Mouse (Mus musculus): ENCODE results near the gene Olfr641. TPM values are rescaled to one million over a fixed set of nuclear protein-coding genes. Genes with fewer than 3 reads are reported as not detected.

Gene Olfr641
- not detected in 2 replicates for polyA plus RNA-seq (2011; ENCODE audit: insufficient read depth, insufficient read length, low replicate concordance, missing spikeins)

GRCm38 (mm10) chr7:104035145-104035544 lies at the start of gene Olfr641:
Gene Olfr641, plus strand, starts transcription at chr7:104035445.
- WGBS: 74% methylated on average over 1 of the region's 1 CpGs
- Histone ChIP-seq H3K4me1 (ENCODE audit: control insufficient read depth, insufficient read depth, low read length) (no peaks in the 10 kb centered on the region), H3K4me3 (replicated peaks; ENCODE audit: control insufficient read depth, low read depth, low read length) (no peak within 1 kb of the TSS), H3K27ac (ENCODE audit: control insufficient read depth, insufficient read depth, low read depth, low read length, poor library complexity) (no peak within 1 kb of the TSS)
- TF ChIP-seq CTCF (IDR thresholded peaks at IDR 0.05; ENCODE audit: control insufficient read depth, insufficient read depth, low read length): no peak
- no peak for TF ChIP-seq POLR2A (IDR thresholded peaks at IDR 0.05; ENCODE audit: borderline replicate concordance, control insufficient read depth, low read depth, low read length)

- H3K27ac ChIP-seq (ENCODE audit: control insufficient read depth, insufficient read depth, low read depth, low read length, poor library complexity): no peak within 1 kb of the TSS
- H3K4me1 ChIP-seq (ENCODE audit: control insufficient read depth, insufficient read depth, low read length): no peaks in the 10 kb centered on the region
- TF ChIP-seq POLR2A (IDR thresholded peaks at IDR 0.05; ENCODE audit: borderline replicate concordance, control insufficient read depth, low read depth, low read length) (no peak), CTCF (IDR thresholded peaks at IDR 0.05; ENCODE audit: control insufficient read depth, insufficient read depth, low read length) (no peak)
- no peak within 1 kb of the TSS for H3K4me3 ChIP-seq (replicated peaks; ENCODE audit: control insufficient read depth, low read depth, low read length)
Measured at GRCm38 (mm10) chr7:103998446-103998845, 36.8 kb upstream of the Olfr641 start, which contains the start of gene Olfr638. Gene Olfr638, plus strand, starts transcription at chr7:103998746.

- no peaks in the 10 kb centered on the region for H3K4me1 ChIP-seq (ENCODE audit: control insufficient read depth, insufficient read depth, low read length)
- no peak overlapping the region for H3K4me3 ChIP-seq (replicated peaks; ENCODE audit: control insufficient read depth, low read depth, low read length)
- no peak for TF ChIP-seq POLR2A (IDR thresholded peaks at IDR 0.05; ENCODE audit: borderline replicate concordance, control insufficient read depth, low read depth, low read length)
- no peak for TF ChIP-seq CTCF (IDR thresholded peaks at IDR 0.05; ENCODE audit: control insufficient read depth, insufficient read depth, low read length)
- H3K27ac ChIP-seq (ENCODE audit: control insufficient read depth, insufficient read depth, low read depth, low read length, poor library complexity): no peak overlapping the region
Measured at GRCm38 (mm10) chr7:103999124-103999523, 36.1 kb upstream of the Olfr641 start.

- H3K27ac ChIP-seq (ENCODE audit: control insufficient read depth, insufficient read depth, low read depth, low read length, poor library complexity): no peak within 1 kb of the TSS
- no peaks in the 10 kb centered on the region for H3K4me1 ChIP-seq (ENCODE audit: control insufficient read depth, insufficient read depth, low read length)
- TF ChIP-seq CTCF (IDR thresholded peaks at IDR 0.05; ENCODE audit: control insufficient read depth, insufficient read depth, low read length): no peak
- TF ChIP-seq POLR2A (IDR thresholded peaks at IDR 0.05; ENCODE audit: borderline replicate concordance, control insufficient read depth, low read depth, low read length): no peak
- H3K4me3 ChIP-seq (replicated peaks; ENCODE audit: control insufficient read depth, low read depth, low read length): no peak within 1 kb of the TSS
Measured at GRCm38 (mm10) chr7:104017203-104017602, 18.0 kb upstream of the Olfr641 start, which contains the start of gene Olfr639. Gene Olfr639, minus strand, starts transcription at chr7:104017303.

- Histone ChIP-seq H3K4me3 (replicated peaks; ENCODE audit: control insufficient read depth, low read depth, low read length) (no peak overlapping the region), H3K27ac (ENCODE audit: control insufficient read depth, insufficient read depth, low read depth, low read length, poor library complexity) (no peak overlapping the region), H3K4me1 (ENCODE audit: control insufficient read depth, insufficient read depth, low read length) (no peaks in the 10 kb centered on the region)
- TF ChIP-seq CTCF (IDR thresholded peaks at IDR 0.05; ENCODE audit: control insufficient read depth, insufficient read depth, low read length): no peak
- no peak for TF ChIP-seq POLR2A (IDR thresholded peaks at IDR 0.05; ENCODE audit: borderline replicate concordance, control insufficient read depth, low read depth, low read length)
- 58% methylated on average over 1 of the region's 1 CpGs for WGBS
Measured at GRCm38 (mm10) chr7:104018953-104019352, 16.3 kb upstream of the Olfr641 start.

- Histone ChIP-seq H3K4me3 (replicated peaks; ENCODE audit: control insufficient read depth, low read depth, low read length) (no peak overlapping the region), H3K4me1 (ENCODE audit: control insufficient read depth, insufficient read depth, low read length) (no peaks in the 10 kb centered on the region), H3K27ac (ENCODE audit: control insufficient read depth, insufficient read depth, low read depth, low read length, poor library complexity) (no peak overlapping the region)
- WGBS: 86% methylated on average over 6 of the region's 6 CpGs
- no peak for TF ChIP-seq CTCF (IDR thresholded peaks at IDR 0.05; ENCODE audit: control insufficient read depth, insufficient read depth, low read length)
- no peak for TF ChIP-seq POLR2A (IDR thresholded peaks at IDR 0.05; ENCODE audit: borderline replicate concordance, control insufficient read depth, low read depth, low read length)
Measured at GRCm38 (mm10) chr7:104021651-104022050, 13.6 kb upstream of the Olfr641 start.

GRCm38 (mm10) chr7:104025473-104025872 lies 9.8 kb upstream of the Olfr641 start, which contains the start of gene Olfr640:
Gene Olfr640, minus strand, starts transcription at chr7:104025573.
- H3K27ac ChIP-seq (ENCODE audit: control insufficient read depth, insufficient read depth, low read depth, low read length, poor library complexity): no peak within 1 kb of the TSS
- TF ChIP-seq POLR2A (IDR thresholded peaks at IDR 0.05; ENCODE audit: borderline replicate concordance, control insufficient read depth, low read depth, low read length) (no peak), CTCF (IDR thresholded peaks at IDR 0.05; ENCODE audit: control insufficient read depth, insufficient read depth, low read length) (no peak)
- H3K4me3 ChIP-seq (replicated peaks; ENCODE audit: control insufficient read depth, low read depth, low read length): no peak within 1 kb of the TSS
- H3K4me1 ChIP-seq (ENCODE audit: control insufficient read depth, insufficient read depth, low read length): no peaks in the 10 kb centered on the region
- WGBS: 56% methylated on average over 6 of the region's 6 CpGs

GRCm38 (mm10) chr7:104026978-104027377 lies 8.3 kb upstream of the Olfr641 start:
- H3K27ac ChIP-seq (ENCODE audit: control insufficient read depth, insufficient read depth, low read depth, low read length, poor library complexity): no peak overlapping the region
- TF ChIP-seq POLR2A (IDR thresholded peaks at IDR 0.05; ENCODE audit: borderline replicate concordance, control insufficient read depth, low read depth, low read length) (no peak), CTCF (IDR thresholded peaks at IDR 0.05; ENCODE audit: control insufficient read depth, insufficient read depth, low read length) (no peak)
- no peak overlapping the region for H3K4me3 ChIP-seq (replicated peaks; ENCODE audit: control insufficient read depth, low read depth, low read length)
- 40% methylated on average over 3 of the region's 3 CpGs for WGBS
- H3K4me1 ChIP-seq (ENCODE audit: control insufficient read depth, insufficient read depth, low read length): no peaks in the 10 kb centered on the region

- TF ChIP-seq CTCF (IDR thresholded peaks at IDR 0.05; ENCODE audit: control insufficient read depth, insufficient read depth, low read length) (no peak), POLR2A (IDR thresholded peaks at IDR 0.05; ENCODE audit: borderline replicate concordance, control insufficient read depth, low read depth, low read length) (no peak)
- H3K27ac ChIP-seq (ENCODE audit: control insufficient read depth, insufficient read depth, low read depth, low read length, poor library complexity): no peak overlapping the region
- no peak overlapping the region for H3K4me3 ChIP-seq (replicated peaks; ENCODE audit: control insufficient read depth, low read depth, low read length)
- 66% methylated on average over 4 of the region's 4 CpGs for whole genome bisulfite sequencing
- no peaks in the 10 kb centered on the region for H3K4me1 ChIP-seq (ENCODE audit: control insufficient read depth, insufficient read depth, low read length)
Measured at GRCm38 (mm10) chr7:104050745-104051144, 15.5 kb downstream of the Olfr641 start.
